ENCODE assay signal across 22 mouse cellular contexts in genomic region chr6:136881678-136882077, GRCm38 (mm10). TPM values are rescaled to one million over a fixed set of nuclear protein-coding genes. Genes with fewer than 3 reads are reported as not detected.
DNase-seq lines count a peak whose midpoint lies in the region; ATAC-seq and TF ChIP-seq lines count a peak whose summit lies in the region.
"Had no signal": no experiment of that assay in that cellular context is flagged by ENCODE, and none has a peak within 500 bp of the region (broad histone marks: within the 10 kb centered on the region; RNA-seq: fewer than 3 reads in every experiment).

No protein-coding gene starts in this region.

- H3K27ac ChIP-seq in lung, embryonic 14.5 days (ENCODE audit: low read depth), result peak overlapping the region; percentile 48; the same call in 1 of the 2 replicates
- no peak overlapping the region for H3K27ac ChIP-seq in embryonic facial prominence, embryonic 14.5 days (replicated peaks; ENCODE audit: low read depth, low read length)
- H3K27ac ChIP-seq in liver, embryonic 12.5 days, result no peak overlapping the region
- no peak overlapping the region for H3K27ac ChIP-seq in liver, embryonic 11.5 days (ENCODE audit: low read depth, low read length)
- H3K27ac ChIP-seq: forebrain, embryonic 13.5 days; heart, embryonic 13.5 days; hindbrain, embryonic 15.5 days had no signal

- H3K4me3 ChIP-seq in lung, embryonic 14.5 days (ENCODE audit: low read depth, low read length), result no peak overlapping the region
- H3K4me3 ChIP-seq in embryonic facial prominence, embryonic 14.5 days (ENCODE audit: low read depth, low read length), result no peak overlapping the region
- no peak overlapping the region for H3K4me3 ChIP-seq in liver, embryonic 12.5 days
- H3K4me3 ChIP-seq in liver, embryonic 11.5 days (ENCODE audit: low read depth, low read length), result no peak overlapping the region
- H3K4me3 ChIP-seq: forebrain, embryonic 13.5 days; heart, embryonic 13.5 days; hindbrain, embryonic 15.5 days had no signal

- H3K27me3 ChIP-seq in lung, embryonic 14.5 days (ENCODE audit: insufficient read depth, low read length), result no peaks in the 10 kb centered on the region
- H3K27me3 ChIP-seq in embryonic facial prominence, embryonic 14.5 days (replicated peaks; ENCODE audit: control insufficient read depth, insufficient read depth, low read length), result no peaks in the 10 kb centered on the region
- H3K27me3 ChIP-seq in liver, embryonic 12.5 days (replicated peaks), result no peaks in the 10 kb centered on the region
- no peaks in the 10 kb centered on the region for H3K27me3 ChIP-seq in liver, embryonic 11.5 days (replicated peaks; ENCODE audit: control insufficient read depth, insufficient read depth, low read length)
- H3K27me3 ChIP-seq: CH12.LX; forebrain, embryonic 13.5 days; heart, embryonic 13.5 days; hindbrain, embryonic 15.5 days; Patski had no signal

- TF ChIP-seq CTCF in lung, embryonic 14.5 days (IDR thresholded peaks at IDR 0.05; ENCODE audit: low read depth), result no peak

- 31% methylated on average over 8 of the region's 8 CpGs for WGBS in lung, embryonic 14.5 days
- WGBS in embryonic facial prominence, embryonic 14.5 days, result 41% methylated on average over 8 of the region's 8 CpGs
- 63% methylated on average over 8 of the region's 8 CpGs for WGBS in liver, embryonic 12.5 days (ENCODE audit: insufficient replicate concordance)
- 72% methylated on average over 8 of the region's 8 CpGs for WGBS in liver, embryonic 11.5 days

- no peaks in the 10 kb centered on the region for H3K9me3 ChIP-seq in lung, embryonic 14.5 days (ENCODE audit: low read depth, low read length)
- H3K9me3 ChIP-seq in embryonic facial prominence, embryonic 14.5 days (ENCODE audit: control insufficient read depth, low read length), result no peaks in the 10 kb centered on the region
- no peaks in the 10 kb centered on the region for H3K9me3 ChIP-seq in liver, embryonic 12.5 days (replicated peaks)
- no peaks in the 10 kb centered on the region for H3K9me3 ChIP-seq in liver, embryonic 11.5 days (ENCODE audit: control insufficient read depth, low read length)
- H3K9me3 ChIP-seq: forebrain, embryonic 13.5 days; heart, embryonic 13.5 days; hindbrain, embryonic 15.5 days had no signal

- H3K9ac ChIP-seq in lung, embryonic 14.5 days, result no peak overlapping the region
- H3K9ac ChIP-seq in embryonic facial prominence, embryonic 14.5 days (ENCODE audit: low read depth, low read length), result no peak overlapping the region
- H3K9ac ChIP-seq in liver, embryonic 12.5 days, result no peak overlapping the region
- no peak overlapping the region for H3K9ac ChIP-seq in liver, embryonic 11.5 days (ENCODE audit: low read depth, low read length)
- H3K9ac ChIP-seq: forebrain, embryonic 13.5 days; forebrain, postnatal 0 days; heart, embryonic 13.5 days; hindbrain, embryonic 15.5 days had no signal

- H3K36me3 ChIP-seq in lung, embryonic 14.5 days (ENCODE audit: insufficient read depth), result no peaks in the 10 kb centered on the region
- H3K36me3 ChIP-seq in embryonic facial prominence, embryonic 14.5 days (ENCODE audit: control insufficient read depth, insufficient read depth, low read length), result no peaks in the 10 kb centered on the region
- no peaks in the 10 kb centered on the region for H3K36me3 ChIP-seq in liver, embryonic 12.5 days
- no peaks in the 10 kb centered on the region for H3K36me3 ChIP-seq in liver, embryonic 11.5 days (ENCODE audit: control insufficient read depth, insufficient read depth, low read length)
- H3K36me3 ChIP-seq: heart, embryonic 13.5 days; hindbrain, embryonic 15.5 days had no signal

- DNase-seq in lung, embryonic 14.5 days, result peak; percentile 64
- no peak for DNase-seq in lung, postnatal 4 days
- peak; percentile 15 for DNase-seq in lung, postnatal 36 days
- no peak for DNase-seq in lung, adult 18-20 months
- peak; percentile 74 for DNase-seq in embryonic facial prominence, embryonic 14.5 days (ENCODE audit: low spot score)
- DNase-seq in liver, embryonic 11.5 days (ENCODE audit: low spot score), result no peak
- DNase-seq: adrenal gland, postnatal 14 days; cerebellum, adult 18-20 months; cerebellum, adult 9-11 months; cerebellum, postnatal 36 days; forebrain, postnatal 0 days; gastrocnemius, postnatal 14 days; heart, postnatal 36 days had no signal

- no peak overlapping the region for H3K4me2 ChIP-seq in lung, embryonic 14.5 days
- no peak overlapping the region for H3K4me2 ChIP-seq in embryonic facial prominence, embryonic 14.5 days (ENCODE audit: low read depth, low read length)
- H3K4me2 ChIP-seq in liver, embryonic 12.5 days, result no peak overlapping the region
- no peak overlapping the region for H3K4me2 ChIP-seq in liver, embryonic 11.5 days
- H3K4me2 ChIP-seq: forebrain, embryonic 13.5 days; heart, embryonic 13.5 days; hindbrain, embryonic 15.5 days had no signal

- ATAC-seq in lung, embryonic 14.5 days (ENCODE audit: insufficient read depth), result peak; percentile 57; the same call in 1 of the 2 replicates
- ATAC-seq in embryonic facial prominence, embryonic 14.5 days (ENCODE audit: low read depth), result peak; percentile 77; the same call in 1 of the 2 replicates
- ATAC-seq in liver, embryonic 12.5 days, result no peak
- no peak for ATAC-seq in liver, embryonic 11.5 days (replicated peaks; ENCODE audit: low FRiP score)
- ATAC-seq: activated CD4-positive, CD25-positive, alpha-beta regulatory T cell, adult 4 months; forebrain, embryonic 13.5 days; forebrain, postnatal 0 days; Patski had no signal

- 0 out of 2 replicates have a peak, but pooled peaks cover 6% of the 10 kb centered on the region for H3K4me1 ChIP-seq in lung, embryonic 14.5 days (ENCODE audit: insufficient read depth)
- H3K4me1 ChIP-seq in embryonic facial prominence, embryonic 14.5 days (ENCODE audit: control insufficient read depth, insufficient read depth, low read length), result 0 out of 2 replicates have a peak, but pooled peaks cover 6% of the 10 kb centered on the region
- no peaks in the 10 kb centered on the region for H3K4me1 ChIP-seq in liver, embryonic 12.5 days
- H3K4me1 ChIP-seq in liver, embryonic 11.5 days (replicated peaks; ENCODE audit: control insufficient read depth, insufficient read depth, low read length), result no peaks in the 10 kb centered on the region
- H3K4me1 ChIP-seq: forebrain, embryonic 13.5 days; heart, embryonic 13.5 days; hindbrain, embryonic 15.5 days had no signal

RNA-seq across cellular contexts. Expression of gene Mgp, which starts 6.1 kb away (rescaled TPM):
- polyA plus RNA-seq in lung, embryonic 14.5 days (2014; fragmentation: Nextera tagmentation; extraction: Ambion mirVana), result 768 and 894 TPM in 2 replicates
- polyA plus RNA-seq in embryonic facial prominence, embryonic 14.5 days (2014; fragmentation: Nextera tagmentation; extraction: Ambion mirVana), result 321 and 362 TPM in 2 replicates
- polyA plus RNA-seq in liver, embryonic 12.5 days (2016; fragmentation: Nextera tagmentation; extraction: Ambion mirVana), result 4.3 and 7.4 TPM in 2 replicates
- 7.7 and 8.2 TPM in 2 replicates for polyA plus RNA-seq in liver, embryonic 11.5 days (2014; fragmentation: Nextera tagmentation; extraction: Ambion mirVana)
- polyA plus RNA-seq: activated CD4-positive, CD25-positive, alpha-beta regulatory T cell, adult 4 months had no signal

RNA-seq across cellular contexts. Expression of gene Art4, which starts 24.1 kb away (rescaled TPM):
- polyA plus RNA-seq in lung, embryonic 14.5 days (2014; fragmentation: Nextera tagmentation; extraction: Ambion mirVana), result 3.3 and 3.6 TPM in 2 replicates
- 1.9 and 2.7 TPM in 2 replicates for polyA plus RNA-seq in embryonic facial prominence, embryonic 14.5 days (2014; fragmentation: Nextera tagmentation; extraction: Ambion mirVana)
- polyA plus RNA-seq in liver, embryonic 12.5 days (2016; fragmentation: Nextera tagmentation; extraction: Ambion mirVana), result 26.3 and 27.0 TPM in 2 replicates
- 8.7 and 11.1 TPM in 2 replicates for polyA plus RNA-seq in liver, embryonic 11.5 days (2014; fragmentation: Nextera tagmentation; extraction: Ambion mirVana)
- polyA plus RNA-seq: Patski had no signal

RNA-seq across cellular contexts. Expression of gene Erp27, which starts 40.3 kb away (rescaled TPM):
- 1.1 TPM in 2 replicates for polyA plus RNA-seq in lung, embryonic 14.5 days (2014; fragmentation: Nextera tagmentation; extraction: Ambion mirVana)
- polyA plus RNA-seq in embryonic facial prominence, embryonic 14.5 days (2014; fragmentation: Nextera tagmentation; extraction: Ambion mirVana), result 0.20 and 0.22 TPM in 2 replicates
- polyA plus RNA-seq in liver, embryonic 12.5 days (2016; fragmentation: Nextera tagmentation; extraction: Ambion mirVana), result 0.27 and 0.43 TPM in 2 replicates
- polyA plus RNA-seq in liver, embryonic 11.5 days (2014; fragmentation: Nextera tagmentation; extraction: Ambion mirVana), result 0.22 and 0.34 TPM in 2 replicates
- polyA plus RNA-seq: hindbrain, embryonic 15.5 days had no signal

RNA-seq across cellular contexts. Expression of gene Pde6h, which starts 42.0 kb away (rescaled TPM):
- polyA plus RNA-seq in lung, embryonic 14.5 days (2014; fragmentation: Nextera tagmentation; extraction: Ambion mirVana), result not detected in 2 replicates
- not detected in 2 replicates for polyA plus RNA-seq in embryonic facial prominence, embryonic 14.5 days (2014; fragmentation: Nextera tagmentation; extraction: Ambion mirVana)
- polyA plus RNA-seq in liver, embryonic 12.5 days (2016; fragmentation: Nextera tagmentation; extraction: Ambion mirVana), result not detected in 2 replicates
- polyA plus RNA-seq in liver, embryonic 11.5 days (2014; fragmentation: Nextera tagmentation; extraction: Ambion mirVana), result not detected in 2 replicates
- polyA plus RNA-seq: forebrain, embryonic 13.5 days; heart, embryonic 13.5 days; hindbrain, embryonic 11.5 days had no signal

RNA-seq across cellular contexts. Expression of gene Smco3, which starts 46.4 kb away (rescaled TPM):
- polyA plus RNA-seq in lung, embryonic 14.5 days (2014; fragmentation: Nextera tagmentation; extraction: Ambion mirVana), result 1.6 and 2.9 TPM in 2 replicates
- polyA plus RNA-seq in embryonic facial prominence, embryonic 14.5 days (2014; fragmentation: Nextera tagmentation; extraction: Ambion mirVana), result 2.5 and 2.8 TPM in 2 replicates
- polyA plus RNA-seq in liver, embryonic 12.5 days (2016; fragmentation: Nextera tagmentation; extraction: Ambion mirVana), result not detected in 2 replicates
- polyA plus RNA-seq in liver, embryonic 11.5 days (2014; fragmentation: Nextera tagmentation; extraction: Ambion mirVana), result not detected in 2 replicates
- polyA plus RNA-seq: activated CD4-positive, CD25-positive, alpha-beta regulatory T cell, adult 4 months; forebrain, embryonic 13.5 days; heart, postnatal 0 days; hindbrain, embryonic 11.5 days had no signal

Comparison
In these comparisons a context has a peak if more than half of its experiments do, and no peak if none do; other contexts are left out.
1. DNase-seq: peak in lung, embryonic 14.5 days (single experiment), lung, postnatal 36 days (single experiment) and embryonic facial prominence, embryonic 14.5 days (single experiment); none in lung, postnatal 4 days (0 of 2), lung, adult 18-20 months (0 of 2) and liver, embryonic 11.5 days (single experiment).
2. ATAC-seq: peak in lung, embryonic 14.5 days (single experiment) and embryonic facial prominence, embryonic 14.5 days (single experiment); none in liver, embryonic 12.5 days (single experiment) and liver, embryonic 11.5 days (single experiment).
3. RNA of gene Mgp, which starts 6.1 kb away (polyA plus RNA-seq): 768 to 894 TPM in lung, embryonic 14.5 days and 321 to 362 TPM in embryonic facial prominence, embryonic 14.5 days; 7.7 to 8.2 TPM in liver, embryonic 11.5 days and 4.3 to 7.4 TPM in liver, embryonic 12.5 days; every median in the first group is over 10 times any median in the second.